Mouse (Mus musculus): ENCODE results near the gene Ly6g6d. TPM values are rescaled to one million over a fixed set of nuclear protein-coding genes. Genes with fewer than 3 reads are reported as not detected.
"Not testable (repeated sequence)": the region's sequence is repeated elsewhere in the genome, so short reads cannot be mapped to it uniquely, and the experiment has no call there.

Gene Ly6g6d
- 1.6 and 4.9 TPM in 2 replicates for total RNA-seq (2012; rRNA removed)

- peak within 1 kb of the TSS; percentile 52 to 54 for H3K4me3 ChIP-seq (ENCODE audit: insufficient read depth in 1 of 2, low read depth in 1 of 2, low read length in 2 of 2, poor library complexity in 1 of 2, severe bottlenecking in 1 of 2)
- H3K9ac ChIP-seq (ENCODE audit: insufficient read depth, low read depth, low read length, poor library complexity, severe bottlenecking), result peak within 1 kb of the TSS; percentile 61
- TF ChIP-seq MAFK (IDR thresholded peaks at IDR 0.05; ENCODE audit: insufficient read depth, low read depth, low read length), result no peak
- no peak for TF ChIP-seq ZNF384 (IDR thresholded peaks at IDR 0.05; ENCODE audit: low read depth, low read length)
- TF ChIP-seq CHD2 (IDR thresholded peaks at IDR 0.05; ENCODE audit: low read depth, low read length), result no peak
- no peaks in the 10 kb centered on the region for H3K36me3 ChIP-seq (ENCODE audit: control insufficient read depth, insufficient read depth, low read length, poor library complexity, severe bottlenecking)
- in situ Hi-C loops (cut with MboI; ENCODE audit: low sequenced_read_pairs in 2 of 2, unreplicated experiment in 2 of 2), result no loop called here
- H3K4me1 ChIP-seq (ENCODE audit: control insufficient read depth in 2 of 2, insufficient read depth in 2 of 2, low read length in 2 of 2, poor library complexity in 1 of 2), result peaks cover 11 to 17% of the 10 kb centered on the region in 2 experiments
- H3K27ac ChIP-seq (ENCODE audit: insufficient read depth, low read depth, low read length, poor library complexity, severe bottlenecking), result peak within 1 kb of the TSS; percentile 90
- DNase-seq (ENCODE audit: low read depth, low spot score), result no peak
- H3K9me3 ChIP-seq (ENCODE audit: control insufficient read depth, insufficient read depth, low read depth, low read length), result no peaks in the 10 kb centered on the region
Measured at GRCm38 (mm10) chr17:35077786-35078233, at the start of gene Ly6g6d. Gene Ly6g6d (minus strand): TSS chr17:35078065.

- Histone ChIP-seq H3K27ac (ENCODE audit: insufficient read depth, low read depth, low read length, poor library complexity, severe bottlenecking) (no peak overlapping the region), H3K4me1 (ENCODE audit: control insufficient read depth in 2 of 2, insufficient read depth in 2 of 2, low read length in 2 of 2, poor library complexity in 1 of 2) (peaks cover 2 to 4% of the 10 kb centered on the region in 2 experiments; a peak in 2 of 4 replicates), H3K4me3 (ENCODE audit: insufficient read depth in 1 of 2, low read depth in 1 of 2, low read length in 2 of 2, poor library complexity in 1 of 2, severe bottlenecking in 1 of 2) (0 out of 4 replicates have a peak overlapping the region, but pooled peaks of 1 of the 2 experiments have one; percentile 76), H3K9me3 (ENCODE audit: control insufficient read depth, insufficient read depth, low read depth, low read length) (no peaks in the 10 kb centered on the region), H3K36me3 (ENCODE audit: control insufficient read depth, insufficient read depth, low read length, poor library complexity, severe bottlenecking) (peaks cover 10% of the 10 kb centered on the region; the same call in 1 of the 2 replicates), H3K9ac (ENCODE audit: insufficient read depth, low read depth, low read length, poor library complexity, severe bottlenecking) (no peak overlapping the region)
- DNase-seq (ENCODE audit: low read depth, low spot score), result no peak
- TF ChIP-seq ZNF384 (IDR thresholded peaks at IDR 0.05; ENCODE audit: low read depth, low read length), result no peak
- no peak for TF ChIP-seq CHD2 (IDR thresholded peaks at IDR 0.05; ENCODE audit: low read depth, low read length)
- TF ChIP-seq ZC3H11A (IDR thresholded peaks at IDR 0.05; ENCODE audit: borderline replicate concordance, low read depth, low read length), result no peak
- no peak for TF ChIP-seq MAFK (IDR thresholded peaks at IDR 0.05; ENCODE audit: insufficient read depth, low read depth, low read length)
- TF ChIP-seq HCFC1 (IDR thresholded peaks at IDR 0.05; ENCODE audit: borderline replicate concordance, insufficient read depth, low read length), result no peak
- in situ Hi-C loops (cut with MboI; ENCODE audit: low sequenced_read_pairs in 2 of 2, unreplicated experiment in 2 of 2), result no loop called here
Measured at GRCm38 (mm10) chr17:35127017-35127416, 49.2 kb upstream of the Ly6g6d start.

GRCm38 (mm10) chr17:35126206-35126611 lies 48.3 kb upstream of the Ly6g6d start, which contains the start of gene D17H6S53E:
Gene D17H6S53E (plus strand): TSS chr17:35126373.
- in situ Hi-C loops (cut with MboI; ENCODE audit: low sequenced_read_pairs in 2 of 2, unreplicated experiment in 2 of 2), result no loop called here
- H3K9ac ChIP-seq (ENCODE audit: insufficient read depth, low read depth, low read length, poor library complexity, severe bottlenecking), result peak within 1 kb of the TSS; percentile 46
- H3K36me3 ChIP-seq (ENCODE audit: control insufficient read depth, insufficient read depth, low read length, poor library complexity, severe bottlenecking), result peaks cover 10% of the 10 kb centered on the region; the same call in 1 of the 2 replicates
- no peak within 1 kb of the TSS for H3K27ac ChIP-seq (ENCODE audit: insufficient read depth, low read depth, low read length, poor library complexity, severe bottlenecking)
- peaks cover 2 to 4% of the 10 kb centered on the region in 2 experiments; a peak in 2 of 4 replicates for H3K4me1 ChIP-seq (ENCODE audit: control insufficient read depth in 2 of 2, insufficient read depth in 2 of 2, low read length in 2 of 2, poor library complexity in 1 of 2)
- no peak for TF ChIP-seq ZC3H11A (IDR thresholded peaks at IDR 0.05; ENCODE audit: borderline replicate concordance, low read depth, low read length)
- no peak for DNase-seq (ENCODE audit: low read depth, low spot score)
- H3K9me3 ChIP-seq (ENCODE audit: control insufficient read depth, insufficient read depth, low read depth, low read length), result no peaks in the 10 kb centered on the region
- peak within 1 kb of the TSS; percentile 58 to 76 for H3K4me3 ChIP-seq (ENCODE audit: insufficient read depth in 1 of 2, low read depth in 1 of 2, low read length in 2 of 2, poor library complexity in 1 of 2, severe bottlenecking in 1 of 2)

- peaks cover 10% of the 10 kb centered on the region; the same call in 1 of the 2 replicates for H3K36me3 ChIP-seq (ENCODE audit: control insufficient read depth, insufficient read depth, low read length, poor library complexity, severe bottlenecking)
- H3K9me3 ChIP-seq (ENCODE audit: control insufficient read depth, insufficient read depth, low read depth, low read length), result no peaks in the 10 kb centered on the region
- H3K4me3 ChIP-seq (ENCODE audit: insufficient read depth in 1 of 2, low read depth in 1 of 2, low read length in 2 of 2, poor library complexity in 1 of 2, severe bottlenecking in 1 of 2), result peak overlapping the region in 1 of 2 experiments; percentile 76; a peak in 1 of 4 replicates
- peaks cover 0 to 4% of the 10 kb centered on the region in 2 experiments; a peak in 1 of 4 replicates for H3K4me1 ChIP-seq (ENCODE audit: control insufficient read depth in 2 of 2, insufficient read depth in 2 of 2, low read length in 2 of 2, poor library complexity in 1 of 2)
- DNase-seq (ENCODE audit: low read depth, low spot score), result no peak
- in situ Hi-C loops (cut with MboI; ENCODE audit: low sequenced_read_pairs in 2 of 2, unreplicated experiment in 2 of 2), result no loop called here
- no peak overlapping the region for H3K9ac ChIP-seq (ENCODE audit: insufficient read depth, low read depth, low read length, poor library complexity, severe bottlenecking)
- TF ChIP-seq HCFC1 (IDR thresholded peaks at IDR 0.05; ENCODE audit: borderline replicate concordance, insufficient read depth, low read length) (no peak), ZC3H11A (IDR thresholded peaks at IDR 0.05; ENCODE audit: borderline replicate concordance, low read depth, low read length) (no peak), ZNF384 (IDR thresholded peaks at IDR 0.05; ENCODE audit: low read depth, low read length) (no peak), CHD2 (IDR thresholded peaks at IDR 0.05; ENCODE audit: low read depth, low read length) (no peak)
- no peak overlapping the region for H3K27ac ChIP-seq (ENCODE audit: insufficient read depth, low read depth, low read length, poor library complexity, severe bottlenecking)
Measured at GRCm38 (mm10) chr17:35125578-35125977, 47.7 kb upstream of the Ly6g6d start.

GRCm38 (mm10) chr17:35125081-35125480 lies 47.2 kb upstream of the Ly6g6d start:
- Histone ChIP-seq H3K4me1 (ENCODE audit: control insufficient read depth in 2 of 2, insufficient read depth in 2 of 2, low read length in 2 of 2, poor library complexity in 1 of 2) (peaks cover 0 to 4% of the 10 kb centered on the region in 2 experiments; a peak in 1 of 4 replicates), H3K9me3 (ENCODE audit: control insufficient read depth, insufficient read depth, low read depth, low read length) (no peaks in the 10 kb centered on the region), H3K9ac (ENCODE audit: insufficient read depth, low read depth, low read length, poor library complexity, severe bottlenecking) (no peak overlapping the region), H3K4me3 (ENCODE audit: insufficient read depth in 1 of 2, low read depth in 1 of 2, low read length in 2 of 2, poor library complexity in 1 of 2, severe bottlenecking in 1 of 2) (no peak overlapping the region), H3K36me3 (ENCODE audit: control insufficient read depth, insufficient read depth, low read length, poor library complexity, severe bottlenecking) (peaks cover 10% of the 10 kb centered on the region; the same call in 1 of the 2 replicates), H3K27ac (ENCODE audit: insufficient read depth, low read depth, low read length, poor library complexity, severe bottlenecking) (no peak overlapping the region)
- TF ChIP-seq ZC3H11A (IDR thresholded peaks at IDR 0.05; ENCODE audit: borderline replicate concordance, low read depth, low read length), result no peak
- TF ChIP-seq ZNF384 (IDR thresholded peaks at IDR 0.05; ENCODE audit: low read depth, low read length), result no peak
- TF ChIP-seq CHD2 (IDR thresholded peaks at IDR 0.05; ENCODE audit: low read depth, low read length), result no peak
- TF ChIP-seq HCFC1 (IDR thresholded peaks at IDR 0.05; ENCODE audit: borderline replicate concordance, insufficient read depth, low read length), result no peak
- TF ChIP-seq MAFK (IDR thresholded peaks at IDR 0.05; ENCODE audit: insufficient read depth, low read depth, low read length), result no peak
- in situ Hi-C loops (cut with MboI; ENCODE audit: low sequenced_read_pairs in 2 of 2, unreplicated experiment in 2 of 2), result no loop called here
- DNase-seq (ENCODE audit: low read depth, low spot score), result no peak

GRCm38 (mm10) chr17:35124261-35124896 lies 46.5 kb upstream of the Ly6g6d start:
- H3K36me3 ChIP-seq (ENCODE audit: control insufficient read depth, insufficient read depth, low read length, poor library complexity, severe bottlenecking), result peaks cover 13% of the 10 kb centered on the region; the same call in 1 of the 2 replicates
- H3K4me1 ChIP-seq (ENCODE audit: control insufficient read depth in 2 of 2, insufficient read depth in 2 of 2, low read length in 2 of 2, poor library complexity in 1 of 2), result not testable (repeated sequence)
- in situ Hi-C loops (cut with MboI; ENCODE audit: low sequenced_read_pairs in 2 of 2, unreplicated experiment in 2 of 2), result loop anchor here in 1 of 2 experiments (25.0 kb wide), 1 partner anchor 112 kb away; the partner anchor contains the start of genes Vars and Vwa7

More at GRCm38 (mm10) chr17:35124261-35124896, 46.5 kb upstream of the Ly6g6d start:
- H3K4me3 ChIP-seq (ENCODE audit: insufficient read depth in 1 of 2, low read depth in 1 of 2, low read length in 2 of 2, poor library complexity in 1 of 2, severe bottlenecking in 1 of 2); H3K27ac ChIP-seq (ENCODE audit: insufficient read depth, low read depth, low read length, poor library complexity, severe bottlenecking); DNase-seq (ENCODE audit: low read depth, low spot score); H3K9me3 ChIP-seq (ENCODE audit: control insufficient read depth, insufficient read depth, low read depth, low read length); H3K9ac ChIP-seq (ENCODE audit: insufficient read depth, low read depth, low read length, poor library complexity, severe bottlenecking): not testable (repeated sequence)
